Mouse (Mus musculus) thymus, adult 2 months (tissue): ENCODE measurements around the gene Adcy9. TPM values are rescaled to one million over a fixed set of nuclear protein-coding genes. Genes with fewer than 3 reads are reported as not detected.

Experiments
- DNase-seq: peaks from one replicate; pipeline ENCODE4 v3.0.0; 2021
- H3K27ac ChIP-seq: fragments of 200-500 bp; 2 replicates; pipeline ENCODE4 v1.5.1; 2012; ENCODE audit warnings: low read length, control low read depth; ENCODE audit not compliant: control insufficient read depth, insufficient read depth
- H3K27me3 ChIP-seq: fragments of 200-500 bp; 2 replicates; pipeline ENCODE4 v1.6.1; 2012; ENCODE audit warnings: mild to moderate bottlenecking, low read length, moderate library complexity, mixed read lengths; ENCODE audit not compliant: control insufficient read depth, insufficient read depth
- H3K36me3 ChIP-seq: fragments of 200-500 bp; 2 replicates; pipeline ENCODE4 v1.6.1; 2012; ENCODE audit warnings: mild to moderate bottlenecking, low read length, moderate library complexity; ENCODE audit not compliant: control insufficient read depth, insufficient read depth
- H3K4me1 ChIP-seq: fragments of 200-500 bp; replicated peaks from 2 replicates; pipeline ENCODE4 v1.6.1; 2012; ENCODE audit warnings: low read length; ENCODE audit not compliant: control insufficient read depth, insufficient read depth
- H3K4me3 ChIP-seq: fragments of 200-500 bp; 2 replicates; pipeline ENCODE4 v1.5.1; 2012; ENCODE audit warnings: mild to moderate bottlenecking, low read length, control low read depth, moderate library complexity; ENCODE audit not compliant: control insufficient read depth, insufficient read depth
- CTCF ChIP-seq: fragments of 200-500 bp; IDR thresholded peaks from 2 replicates; pipeline ENCODE4 v1.5.1; 2012; ENCODE audit warnings: mild to moderate bottlenecking, control low read depth, low read length, moderate library complexity, borderline replicate concordance; ENCODE audit not compliant: control insufficient read depth, poor library complexity, insufficient read depth; ENCODE audit errors: extremely low read depth
- POLR2A ChIP-seq: fragments of 200-500 bp; IDR thresholded peaks from 2 replicates; pipeline ENCODE4 v1.6.1; 2012; ENCODE audit warnings: mild to moderate bottlenecking, low read length, control low read depth, moderate library complexity; ENCODE audit not compliant: control insufficient read depth, poor library complexity, insufficient read depth; ENCODE audit errors: extremely low read depth
- WGBS: fragments of 180-500 bp; shearing (Covaris S2); methylation state at CpG from one replicate; pipeline ENCODE4 v1.1.7; 2018; 5-methylcytosine and 5-hydroxymethylcytosine counted together
- polyA plus RNA-seq: library from polyadenylated mRNA; depleted of rRNA; stranded (reverse); fragments of >200 nt; gene quantifications from 2 replicates; pipeline ENCODE4 v1.2.3, GENCODE M21; 2012

Adcy9 gene
- polyA plus RNA-seq, 1 experiment: 7.6 TPM

- TF ChIP-seq CTCF (no peak), POLR2A (no peak)
- WGBS: 17% methylated on average over 9 of the region's 9 CpGs
- Histone ChIP-seq H3K27me3 (no peaks in the 10 kb centered on the region), H3K4me3 (no peak overlapping the region), H3K27ac (no peak overlapping the region), H3K36me3 (no peaks in the 10 kb centered on the region), H3K4me1 (peaks cover 27% of the 10 kb centered on the region)
- peak; percentile 42 for DNase-seq
These were observed 6.1 kb downstream of the Adcy9 start for GRCm38 (mm10) chr16:4413988-4414880.

GRCm38 (mm10) chr16:4413301-4413700 lies 7.0 kb downstream of the Adcy9 start:
- 24% methylated on average over 14 of the region's 14 CpGs for WGBS
- TF ChIP-seq POLR2A (no peak), CTCF (no peak)

GRCm38 (mm10) chr16:4412298-4412697 lies 8.0 kb downstream of the Adcy9 start:
- TF ChIP-seq POLR2A: no peak
- TF ChIP-seq CTCF: no peak
- DNase-seq: no peak
- Histone ChIP-seq H3K27me3 (no peaks in the 10 kb centered on the region), H3K36me3 (no peaks in the 10 kb centered on the region), H3K27ac (no peak overlapping the region), H3K4me1 (peaks cover 18% of the 10 kb centered on the region), H3K4me3 (no peak overlapping the region)
- WGBS: 98% methylated on average over 4 of the region's 4 CpGs

More at GRCm38 (mm10) chr16:4413301-4413700, 7.0 kb downstream of the Adcy9 start:
- peak; percentile 9 for DNase-seq
- Histone ChIP-seq H3K27me3 (no peaks in the 10 kb centered on the region), H3K4me1 (peaks cover 18% of the 10 kb centered on the region), H3K36me3 (no peaks in the 10 kb centered on the region), H3K27ac (no peak overlapping the region), H3K4me3 (no peak overlapping the region)

GRCm38 (mm10) chr16:4411296-4411695 lies 9.0 kb downstream of the Adcy9 start:
- Histone ChIP-seq H3K27me3 (no peaks in the 10 kb centered on the region), H3K27ac (no peak overlapping the region), H3K4me1 (peaks cover 18% of the 10 kb centered on the region), H3K36me3 (no peaks in the 10 kb centered on the region), H3K4me3 (no peak overlapping the region)
- 76% methylated on average over 2 of the region's 2 CpGs for WGBS
- TF ChIP-seq POLR2A (no peak), CTCF (no peak)
- no peak for DNase-seq

- Histone ChIP-seq H3K4me1 (no peaks in the 10 kb centered on the region), H3K27ac (no peak overlapping the region), H3K27me3 (no peaks in the 10 kb centered on the region), H3K4me3 (no peak overlapping the region), H3K36me3 (no peaks in the 10 kb centered on the region)
- TF ChIP-seq POLR2A (no peak), CTCF (no peak)
- no peak for DNase-seq
- 97% methylated on average over 2 of the region's 2 CpGs for WGBS
These were observed 12.8 kb downstream of the Adcy9 start for GRCm38 (mm10) chr16:4407536-4407935.

GRCm38 (mm10) chr16:4406706-4407105 lies 13.6 kb downstream of the Adcy9 start:
- H3K4me1 ChIP-seq: no peaks in the 10 kb centered on the region
- TF ChIP-seq POLR2A (no peak), CTCF (no peak)
- no peak overlapping the region for H3K27ac ChIP-seq
- H3K27me3 ChIP-seq: no peaks in the 10 kb centered on the region
- 90% methylated on average over 4 of the region's 4 CpGs for WGBS
- H3K36me3 ChIP-seq: no peaks in the 10 kb centered on the region
- H3K4me3 ChIP-seq: no peak overlapping the region
- no peak for DNase-seq
